Mouse (Mus musculus): ENCODE data around the gene Mkln1. TPM values are rescaled to one million over a fixed set of nuclear protein-coding genes. Genes with fewer than 3 reads are reported as not detected.
A peak's percentile ranks its signal among the peaks of the same experiment; 100 is the strongest.

The Mkln1 gene
- polyA plus RNA-seq, 1 experiment from 2014 or later, result 184 TPM

DNA sequence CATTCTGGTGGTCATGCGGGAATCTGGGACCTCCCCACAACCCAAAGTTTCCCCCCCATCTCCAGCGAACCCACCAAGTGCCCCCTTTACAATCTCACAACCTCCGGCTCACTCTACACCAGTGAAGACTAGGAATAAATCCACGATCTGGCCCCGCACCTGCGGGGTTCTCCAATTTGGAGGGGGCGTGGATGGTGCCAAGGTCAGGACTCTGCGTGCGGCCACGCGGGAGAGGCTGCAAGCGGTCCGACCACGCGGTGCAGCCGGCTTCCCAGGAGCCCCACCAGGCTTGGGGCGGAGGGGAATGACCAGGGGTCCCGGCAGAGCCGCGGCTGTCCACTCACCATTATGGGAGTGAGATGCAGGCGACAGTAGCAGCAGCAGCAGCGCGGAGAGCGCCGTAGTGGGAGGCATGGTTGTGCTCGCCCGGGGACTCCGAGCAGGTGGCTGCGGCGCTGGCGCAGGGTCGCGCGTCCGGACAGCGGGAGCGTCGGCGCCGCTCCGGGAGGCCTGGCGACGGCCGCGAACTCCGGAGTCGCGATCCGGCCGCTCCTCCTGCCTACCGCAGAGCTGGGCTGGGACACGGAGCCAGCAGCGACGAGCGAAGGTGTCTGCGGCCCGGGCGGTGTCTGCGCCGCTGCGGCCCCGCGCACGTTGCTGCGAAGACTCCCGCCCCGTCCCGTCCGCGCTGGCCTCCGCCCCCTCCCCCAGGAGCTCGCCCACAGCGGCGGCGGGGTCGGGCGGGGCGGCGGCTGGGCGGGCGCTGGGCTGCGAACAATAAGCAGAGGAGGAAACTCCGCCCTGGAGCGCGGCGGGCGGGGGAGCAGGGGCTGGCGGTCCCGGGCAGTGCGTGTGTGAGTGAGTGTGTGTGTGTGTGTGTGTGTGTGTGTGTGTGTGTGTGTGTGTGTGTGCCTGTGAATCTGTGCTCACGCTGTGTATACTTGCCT is 165.0 kb downstream of the Mkln1 start, which contains the start of gene Podxl:
Gene Podxl (minus strand): TSS at position 747 of the 947 bp plus-strand sequence.
- peak within 1 kb of the TSS; percentile 64 for H3K4me3 ChIP-seq (ENCODE audit: low read depth, low read length)
- peaks cover 39% of the 10 kb centered on the region for H3K27me3 ChIP-seq (ENCODE audit: insufficient read depth, low read length)
- H3K4me1 ChIP-seq (ENCODE audit: insufficient read depth), result 0 out of 2 replicates have a peak, but pooled peaks cover 3% of the 10 kb centered on the region
- DNase-seq (peak; percentile 85), ATAC-seq (ENCODE audit: insufficient read depth) (peak; percentile 86)
- peak within 1 kb of the TSS; percentile 84 for H3K4me2 ChIP-seq
- peak within 1 kb of the TSS; percentile 68 for H3K9ac ChIP-seq
- no peaks in the 10 kb centered on the region for H3K9me3 ChIP-seq (ENCODE audit: low read depth, low read length)
- 0 out of 2 replicates have a peak, but pooled peaks cover 3% of the 10 kb centered on the region for H3K36me3 ChIP-seq (ENCODE audit: insufficient read depth)
- no peak for TF ChIP-seq CTCF (IDR thresholded peaks at IDR 0.05; ENCODE audit: low read depth)
- WGBS, result under 1% methylated on average over 76 of the region's 91 CpGs
- peak within 1 kb of the TSS; percentile 58 for H3K27ac ChIP-seq (ENCODE audit: low read depth)

DNA sequence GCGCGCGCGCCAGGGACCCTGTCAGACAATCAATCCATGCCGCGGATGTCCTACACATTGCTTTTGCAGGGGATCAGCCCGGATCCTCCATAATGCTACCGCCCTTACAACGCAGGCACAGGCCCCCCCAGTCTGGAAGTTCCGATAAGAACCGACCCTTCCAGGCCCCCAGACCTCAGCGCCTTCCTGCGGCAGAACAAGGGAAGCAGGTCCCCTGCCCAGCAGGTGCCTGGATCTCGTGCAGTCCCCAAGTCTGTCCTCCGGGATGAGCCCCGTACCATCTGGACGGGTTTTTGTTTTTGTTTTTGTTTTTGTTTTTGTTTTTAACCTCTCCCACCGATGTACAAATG is 165.6 kb downstream of the Mkln1 start:
- Histone ChIP-seq H3K27me3 (ENCODE audit: insufficient read depth, low read length) (peaks cover 39% of the 10 kb centered on the region), H3K4me3 (ENCODE audit: low read depth, low read length) (peak overlapping the region; percentile 64), H3K27ac (ENCODE audit: low read depth) (no peak overlapping the region), H3K4me2 (peak overlapping the region; percentile 84), H3K36me3 (ENCODE audit: insufficient read depth) (0 out of 2 replicates have a peak, but pooled peaks cover 1% of the 10 kb centered on the region), H3K4me1 (ENCODE audit: insufficient read depth) (0 out of 2 replicates have a peak, but pooled peaks cover 3% of the 10 kb centered on the region), H3K9me3 (ENCODE audit: low read depth, low read length) (no peaks in the 10 kb centered on the region), H3K9ac (peak overlapping the region; percentile 68)
- WGBS, result 0% methylated on average over 14 of the region's 18 CpGs
- DNase-seq (no peak), ATAC-seq (ENCODE audit: insufficient read depth) (no peak; the same call in 1 of the 2 replicates)
- TF ChIP-seq CTCF (IDR thresholded peaks at IDR 0.05; ENCODE audit: low read depth), result no peak

- Histone ChIP-seq H3K4me2 (peak overlapping the region; percentile 84), H3K9me3 (ENCODE audit: low read depth, low read length) (no peaks in the 10 kb centered on the region), H3K36me3 (ENCODE audit: insufficient read depth) (no peaks in the 10 kb centered on the region), H3K4me3 (ENCODE audit: low read depth, low read length) (peak overlapping the region; percentile 64), H3K9ac (no peak overlapping the region), H3K27ac (ENCODE audit: low read depth) (no peak overlapping the region), H3K27me3 (ENCODE audit: insufficient read depth, low read length) (peaks cover 39% of the 10 kb centered on the region), H3K4me1 (ENCODE audit: insufficient read depth) (no peaks in the 10 kb centered on the region)
- WGBS, result 3% methylated on average over 17 of the region's 17 CpGs
- TF ChIP-seq CTCF (IDR thresholded peaks at IDR 0.05; ENCODE audit: low read depth), result no peak
- no peak for ATAC-seq (ENCODE audit: insufficient read depth)
- peak; percentile 38 for DNase-seq
These were observed 166.4 kb downstream of the Mkln1 start for GRCm38 (mm10) chr6:31564901-31565391.

Other genes with a start within 250 kb of the Mkln1 start
- 28.9 and 29.7 TPM in 2 replicates for gene Podxl, start 165.2 kb downstream of the Mkln1 start, polyA plus RNA-seq (2014; fragmentation: Nextera tagmentation; extraction: Ambion mirVana)